Mouse (Mus musculus): ENCODE data around the gene Tal1.

Tal1 gene

GRCm38 (mm10) chr4:115113266-115113665 is 57.0 kb downstream of the Tal1 start:
- DNase-seq (ENCODE audit: inconsistent ontology term): no peak

GRCm38 (mm10) chr4:115119642-115120041 is 63.4 kb downstream of the Tal1 start:
- no peak for DNase-seq (ENCODE audit: inconsistent ontology term)

- no peak for DNase-seq (ENCODE audit: inconsistent ontology term)
These were observed 64.9 kb downstream of the Tal1 start for GRCm38 (mm10) chr4:115121162-115121561.
